Mouse (Mus musculus) intestine, postnatal 0 days (tissue): ENCODE data around the gene Pitx2. TPM values are rescaled to one million over a fixed set of nuclear protein-coding genes. Genes with fewer than 3 reads are reported as not detected.

Source experiments
- ATAC-seq: fragments of 200-750 bp; cut with Nextera tagmentation; 2 replicates; pipeline ENCODE4 v1.8.0; 2017; ENCODE audit warnings: mild to moderate bottlenecking, moderate TSS enrichment, moderate library complexity
- H3K27ac ChIP-seq: fragments of 300-500 bp; sonication (generic); 2 replicates; pipeline ENCODE4 v1.5.1; 2014; ENCODE audit warnings: mild to moderate bottlenecking, low read depth, low read length, moderate library complexity
- H3K27me3 ChIP-seq: fragments of 300-500 bp; sonication (generic); replicated peaks from 2 replicates; pipeline ENCODE4 v1.6.1; 2014; ENCODE audit warnings: low read length, mixed read lengths; ENCODE audit not compliant: control insufficient read depth, insufficient read depth
- H3K36me3 ChIP-seq: fragments of 300-500 bp; sonication (generic); 2 replicates; pipeline ENCODE4 v1.6.1; 2014; ENCODE audit warnings: mild to moderate bottlenecking, moderate library complexity; ENCODE audit not compliant: control insufficient read depth, insufficient read depth
- H3K4me1 ChIP-seq: fragments of 300-500 bp; sonication (generic); replicated peaks from 2 replicates; pipeline ENCODE4 v1.6.1; 2014; ENCODE audit warnings: antibody characterized with exemption, low read length, mixed read lengths; ENCODE audit not compliant: control insufficient read depth, insufficient read depth
- H3K4me2 ChIP-seq: fragments of 300-500 bp; sonication (generic); replicated peaks from 2 replicates; pipeline ENCODE4 v1.6.1; 2014; ENCODE audit warnings: low read depth, mild to moderate bottlenecking, moderate library complexity
- H3K4me3 ChIP-seq: fragments of 300-500 bp; sonication (generic); 2 replicates; pipeline ENCODE4 v1.5.1; 2014; ENCODE audit warnings: low read depth, low read length
- H3K9ac ChIP-seq: fragments of 300-500 bp; sonication (generic); 2 replicates; pipeline ENCODE4 v1.6.1; 2014; ENCODE audit warnings: mild to moderate bottlenecking, low read depth, low read length
- H3K9me3 ChIP-seq: fragments of 300-500 bp; sonication (generic); 2 replicates; pipeline ENCODE4 v1.6.1; 2016; ENCODE audit warnings: mixed run types; ENCODE audit not compliant: control insufficient read depth
- CTCF ChIP-seq: sonication (generic); IDR thresholded peaks from 2 replicates; pipeline ENCODE4 v1.5.1; 2016; ENCODE audit warnings: low read depth, mild to moderate bottlenecking, control low read depth, antibody characterized with exemption, moderate library complexity
- WGBS: fragments of 180-500 bp; shearing (Covaris S2); extraction: QIAGEN DNeasy Blood & Tissue Kit; methylation state at CpG from one replicate; pipeline ENCODE4 v1.1.7; 2014; 5-methylcytosine and 5-hydroxymethylcytosine counted together
- polyA plus RNA-seq: library from polyadenylated mRNA; unstranded; fragments of >200 nt; fragmentation: Nextera tagmentation; extraction: Ambion mirVana; gene quantifications from 2 replicates; pipeline ENCODE4 v1.2.1, GENCODE M21; 2015

Pitx2 gene
- polyA plus RNA-seq, 1 experiment from 2014 or later: 18.3 TPM

GRCm38 (mm10) chr3:129204441-129205313 is 5.0 kb downstream of the Pitx2 start:
- Histone ChIP-seq H3K4me2 (peak overlapping the region; percentile 78), H3K36me3 (no peaks in the 10 kb centered on the region), H3K9me3 (no peaks in the 10 kb centered on the region), H3K4me3 (peak overlapping the region; percentile 44), H3K27me3 (peaks cover 86% of the 10 kb centered on the region), H3K27ac (no peak overlapping the region), H3K4me1 (peaks cover 4% of the 10 kb centered on the region; the same call in 1 of the 2 replicates), H3K9ac (no peak overlapping the region)
- ATAC-seq: peak; percentile 89
- peak; percentile 99 for TF ChIP-seq CTCF
- WGBS: 2% methylated on average over 41 of the region's 48 CpGs

GRCm38 (mm10) chr3:129205481-129206175 is 6.0 kb downstream of the Pitx2 start:
- ATAC-seq: no peak
- H3K27me3 ChIP-seq: peaks cover 85% of the 10 kb centered on the region
- no peak for TF ChIP-seq CTCF

GRCm38 (mm10) chr3:129206776-129207175 is 7.1 kb downstream of the Pitx2 start:
- peaks cover 4% of the 10 kb centered on the region; the same call in 1 of the 2 replicates for H3K4me1 ChIP-seq
- TF ChIP-seq CTCF: no peak
- ATAC-seq: no peak
- no peak overlapping the region for H3K4me3 ChIP-seq
- no peak overlapping the region for H3K4me2 ChIP-seq
- peaks cover 77% of the 10 kb centered on the region for H3K27me3 ChIP-seq
- 45% methylated on average over 13 of the region's 13 CpGs for WGBS
- no peaks in the 10 kb centered on the region for H3K9me3 ChIP-seq
- no peak overlapping the region for H3K9ac ChIP-seq
- H3K36me3 ChIP-seq: no peaks in the 10 kb centered on the region
- no peak overlapping the region for H3K27ac ChIP-seq

More at GRCm38 (mm10) chr3:129205481-129206175, 6.0 kb downstream of the Pitx2 start:
- Histone ChIP-seq H3K27ac (no peak overlapping the region), H3K4me1 (peaks cover 4% of the 10 kb centered on the region; the same call in 1 of the 2 replicates), H3K9me3 (no peaks in the 10 kb centered on the region), H3K9ac (no peak overlapping the region), H3K4me2 (no peak overlapping the region), H3K36me3 (no peaks in the 10 kb centered on the region), H3K4me3 (no peak overlapping the region)
- 34% methylated on average over 18 of the region's 18 CpGs for WGBS

- Histone ChIP-seq H3K4me3 (no peak overlapping the region), H3K9ac (no peak overlapping the region), H3K9me3 (no peaks in the 10 kb centered on the region), H3K36me3 (no peaks in the 10 kb centered on the region), H3K27ac (no peak overlapping the region), H3K4me2 (no peak overlapping the region), H3K4me1 (peaks cover 4% of the 10 kb centered on the region; the same call in 1 of the 2 replicates), H3K27me3 (peaks cover 71% of the 10 kb centered on the region)
- no peak for TF ChIP-seq CTCF
- no peak for ATAC-seq
- WGBS: 56% methylated on average over 24 of the region's 24 CpGs
Measured at GRCm38 (mm10) chr3:129207231-129208030, 7.8 kb downstream of the Pitx2 start.

- Histone ChIP-seq H3K4me1 (peaks cover 4% of the 10 kb centered on the region; the same call in 1 of the 2 replicates), H3K27ac (no peak overlapping the region), H3K9me3 (no peaks in the 10 kb centered on the region), H3K4me3 (no peak overlapping the region), H3K4me2 (no peak overlapping the region), H3K9ac (no peak overlapping the region), H3K36me3 (no peaks in the 10 kb centered on the region), H3K27me3 (peaks cover 65% of the 10 kb centered on the region)
- no peak for ATAC-seq
- TF ChIP-seq CTCF: no peak
- 53% methylated on average over 7 of the region's 7 CpGs for WGBS
Measured at GRCm38 (mm10) chr3:129208031-129208380, 8.3 kb downstream of the Pitx2 start.
